Mouse (Mus musculus) urinary bladder, adult 2 months (tissue): Measurements from ENCODE around the gene Mob3b. TPM values are rescaled to one million over a fixed set of nuclear protein-coding genes. Genes with fewer than 3 reads are reported as not detected.

Source experiments
- DNase-seq: peaks from one replicate; pipeline ENCODE4 v3.0.0; 2022; ENCODE audit warnings: low spot score
- polyA plus RNA-seq: library from polyadenylated mRNA; depleted of rRNA; stranded (reverse); fragments of >200 nt; gene quantifications from 2 replicates; pipeline ENCODE4 v1.2.3, GENCODE M21; 2012

Mob3b gene
- polyA plus RNA-seq, 1 experiment, result 4.1 TPM

DNA sequence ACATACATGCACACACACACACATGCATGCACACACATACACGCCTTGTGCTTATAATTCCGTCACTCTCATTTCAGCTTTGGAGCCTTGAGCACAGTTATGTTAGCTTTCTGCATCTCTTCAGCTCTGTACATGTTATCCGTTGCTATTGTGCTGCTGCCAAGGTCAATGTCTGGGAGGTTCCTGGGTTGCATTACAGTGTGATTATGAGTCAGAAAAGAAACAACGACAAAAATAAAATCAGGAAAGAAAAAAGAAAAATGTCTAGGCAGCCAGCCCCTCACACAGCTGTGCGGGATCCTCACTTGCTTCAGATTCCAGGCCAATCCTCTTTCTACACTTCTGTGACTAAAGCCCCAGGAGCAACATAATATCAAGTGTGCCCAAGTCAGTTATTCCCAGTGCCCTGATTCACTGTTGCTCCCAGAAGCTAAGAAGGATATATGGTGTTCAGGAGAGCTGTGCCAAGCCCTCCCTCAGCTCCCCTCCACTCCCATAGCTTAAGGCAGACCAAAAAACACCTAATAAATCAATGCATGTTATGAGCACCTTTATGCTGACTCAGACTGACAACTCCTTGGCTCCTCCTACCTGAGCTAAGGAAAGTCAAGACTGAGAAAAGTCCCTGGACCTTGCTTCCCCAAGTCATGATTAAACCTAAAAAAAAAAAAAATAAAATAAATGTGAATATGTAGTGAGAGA, 152.1 kb downstream of the Mob3b start:
- no peak for DNase-seq

DNA sequence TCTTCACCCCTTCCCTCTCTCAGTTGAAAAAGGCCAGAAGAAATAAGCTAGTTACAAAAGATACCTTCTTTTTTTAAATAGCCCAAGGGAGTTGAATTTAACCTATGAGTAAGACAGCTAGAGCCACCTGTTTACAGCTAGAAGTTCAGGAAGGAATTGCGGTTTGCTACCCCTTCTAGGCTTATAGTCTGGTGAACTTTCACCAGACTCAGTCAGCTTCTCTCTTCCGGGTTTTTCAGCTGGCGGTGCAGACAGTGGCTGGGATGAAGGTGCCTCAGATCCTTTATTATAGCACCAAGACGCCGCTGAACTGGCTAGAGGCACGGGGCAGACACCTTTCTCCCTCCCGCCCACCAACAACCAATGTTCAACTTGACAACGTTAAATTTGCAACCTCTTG, 152.8 kb downstream of the Mob3b start:
- DNase-seq, result no peak

GRCm38 (mm10) chr4:35003550-35004326, 153.5 kb downstream of the Mob3b start:
- DNase-seq, result no peak

DNA sequence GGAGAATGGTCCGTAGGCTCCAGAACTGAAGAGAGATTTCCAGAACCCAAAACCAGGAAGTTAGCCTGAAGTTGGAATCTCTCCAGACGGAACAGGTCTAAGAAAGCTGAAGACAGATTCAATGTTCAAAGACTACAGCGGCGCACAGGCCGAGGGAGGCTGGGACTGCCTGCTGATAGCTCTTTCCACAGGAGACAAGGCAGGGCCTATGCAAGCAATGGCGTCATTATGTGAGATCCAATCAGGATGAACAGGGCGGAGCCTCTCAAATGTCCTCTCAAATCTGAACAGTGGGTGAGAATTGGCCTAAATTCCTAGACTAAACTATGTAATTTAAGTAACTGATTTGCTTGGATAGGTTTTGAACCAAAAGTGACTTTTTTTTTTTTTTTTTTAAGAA, 160.7 kb downstream of the Mob3b start:
- DNase-seq, result no peak

GRCm38 (mm10) chr4:34993639-34993975, 163.7 kb downstream of the Mob3b start:
- DNase-seq, result no peak

DNA sequence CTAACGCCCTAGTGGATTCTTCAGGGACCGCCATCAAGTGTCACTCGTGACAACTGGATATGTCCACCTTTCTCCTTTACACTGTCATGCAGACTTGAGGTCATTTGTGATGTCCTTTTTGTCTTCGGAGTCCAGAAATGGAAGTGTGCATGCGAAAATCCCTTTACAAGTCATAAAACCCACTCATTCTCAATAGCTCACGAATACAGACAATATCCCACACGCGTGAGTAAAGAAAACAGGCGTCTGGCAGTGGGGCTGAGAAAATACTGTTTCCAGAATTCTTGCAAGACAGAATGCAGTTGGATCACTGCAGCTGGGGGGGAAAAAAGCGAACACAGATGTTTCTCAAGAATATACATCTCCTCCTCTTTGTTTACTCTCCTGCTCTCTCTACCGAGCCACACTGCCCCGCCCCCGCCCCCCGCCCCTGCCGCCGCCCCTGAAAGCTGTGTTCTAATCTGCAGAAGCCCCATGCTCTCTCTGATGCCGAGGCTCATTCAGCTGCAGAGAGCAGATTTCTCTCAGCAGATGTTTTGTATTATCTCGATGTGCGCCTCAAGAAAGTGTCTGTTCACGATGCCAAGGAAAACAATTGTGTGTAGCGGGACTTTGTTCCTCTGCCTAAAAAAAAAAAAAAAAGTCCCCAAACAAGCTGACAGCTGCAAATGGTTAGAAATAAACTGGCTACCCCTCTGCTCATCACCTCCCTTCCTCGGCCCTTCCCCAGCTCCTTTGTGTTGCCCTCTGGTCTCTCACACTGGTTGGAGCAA, 164.2 kb downstream of the Mob3b start:
- DNase-seq, result no peak

GRCm38 (mm10) chr4:34991891-34992865, 165.1 kb downstream of the Mob3b start:
- DNase-seq, result no peak

GRCm38 (mm10) chr4:34991116-34991515, 166.2 kb downstream of the Mob3b start:
- no peak for DNase-seq

DNA sequence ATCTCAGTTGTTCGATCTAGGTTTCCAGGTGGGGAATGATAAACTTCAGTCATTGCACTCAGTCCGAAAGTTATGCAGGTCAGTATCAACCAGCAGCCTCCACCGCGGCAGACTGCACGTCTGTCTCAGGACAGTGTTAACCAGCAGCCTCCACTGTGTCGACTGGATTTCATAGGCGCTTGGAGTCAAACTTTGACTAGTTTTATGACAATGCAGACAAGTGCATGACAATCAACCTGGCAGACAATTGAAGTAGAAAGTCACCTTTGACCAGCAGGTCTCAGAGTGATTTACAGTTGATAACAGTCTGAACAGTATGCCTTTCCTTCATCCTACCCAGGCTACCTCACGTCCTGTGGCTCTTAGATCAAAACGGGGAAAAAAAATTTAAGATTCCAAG, 166.6 kb downstream of the Mob3b start:
- no peak for DNase-seq

DNA sequence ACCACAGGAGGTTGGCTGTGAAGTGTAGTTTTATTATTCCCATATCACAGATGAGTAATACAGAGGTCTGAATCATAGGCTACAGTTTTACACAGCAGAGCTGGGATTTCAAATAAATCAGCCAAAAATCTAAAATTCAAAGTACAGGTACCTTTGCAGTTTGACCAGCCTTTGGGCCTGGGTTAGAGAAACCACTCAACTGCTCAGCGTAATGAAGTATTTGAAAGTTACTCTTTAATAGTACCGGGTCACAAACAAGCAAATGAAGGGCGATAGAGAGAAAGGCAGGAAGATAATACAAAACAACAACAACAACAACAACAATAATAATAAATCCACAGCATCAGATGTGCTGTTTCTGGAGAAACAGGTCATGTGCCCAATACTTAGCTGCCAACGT, 169.7 kb downstream of the Mob3b start:
- no peak for DNase-seq

DNA sequence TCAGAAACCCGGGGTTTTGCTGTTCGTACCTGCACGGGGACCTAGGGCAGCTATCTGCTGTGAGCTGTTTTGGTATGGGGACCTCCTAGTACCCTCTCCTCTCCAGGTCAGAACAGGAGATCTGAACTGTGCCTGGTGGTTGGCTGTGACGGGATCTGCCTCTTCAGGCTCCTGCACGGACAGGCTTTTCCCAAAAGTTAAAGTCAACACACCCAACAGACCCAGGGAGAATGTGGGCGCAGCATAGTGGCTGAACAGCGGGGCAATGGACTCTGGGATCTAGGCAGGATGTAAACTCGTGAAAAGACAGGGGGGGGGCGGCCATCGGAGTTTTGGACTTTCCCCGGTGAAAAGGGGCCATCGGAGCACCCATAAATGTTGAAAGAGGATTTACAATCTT, 170.2 kb downstream of the Mob3b start:
- DNase-seq, result no peak

DNA sequence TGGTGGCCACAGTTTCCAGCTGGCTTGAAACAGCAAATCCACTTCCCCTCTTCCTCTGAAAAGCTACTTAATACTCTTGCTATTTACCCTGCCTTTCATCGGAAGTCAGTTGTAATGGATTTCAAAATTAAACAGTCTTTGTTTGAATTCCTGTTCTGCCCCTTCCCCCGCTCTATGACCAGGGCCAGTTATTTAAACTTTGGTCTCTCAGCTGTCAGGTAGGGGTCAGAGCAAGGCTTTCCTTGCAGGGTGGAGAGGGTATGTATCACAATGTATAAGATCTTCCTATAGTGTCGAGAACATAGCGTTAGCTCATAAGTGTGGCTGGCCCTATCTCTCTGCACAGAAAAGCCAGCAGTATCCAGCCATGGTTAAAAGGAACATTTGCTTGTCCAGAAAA, 170.6 kb downstream of the Mob3b start:
- no peak for DNase-seq

- no peak for DNase-seq
Measured at GRCm38 (mm10) chr4:34984377-34984776, 172.9 kb downstream of the Mob3b start.

GRCm38 (mm10) chr4:34983511-34983910, 173.8 kb downstream of the Mob3b start:
- no peak for DNase-seq

GRCm38 (mm10) chr4:34981301-34982172, 175.7 kb downstream of the Mob3b start:
- DNase-seq, result no peak

GRCm38 (mm10) chr4:34980461-34981039, 176.7 kb downstream of the Mob3b start:
- no peak for DNase-seq

GRCm38 (mm10) chr4:34976916-34977702, 180.2 kb downstream of the Mob3b start:
- DNase-seq, result no peak

DNA sequence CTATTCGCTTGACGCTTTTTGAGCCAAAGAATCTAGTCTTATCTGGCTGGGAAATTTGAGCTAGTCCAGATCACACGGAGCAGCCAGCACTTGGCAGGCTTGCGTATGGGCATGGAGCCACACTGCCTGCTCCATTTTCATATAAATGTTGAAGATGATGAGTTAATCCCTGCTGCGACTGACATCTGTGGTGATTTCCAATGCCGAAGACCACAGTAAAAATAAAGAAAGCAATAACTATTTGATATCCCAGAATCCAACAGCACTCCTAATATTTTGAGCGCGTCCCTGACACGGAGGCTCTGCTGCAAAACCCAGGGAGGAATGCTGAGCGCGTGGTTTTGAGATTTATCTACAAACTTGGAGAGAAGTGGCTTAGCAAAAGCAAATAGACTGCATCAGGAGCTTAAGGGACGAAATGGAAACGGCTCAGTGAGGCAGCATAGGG, 180.9 kb downstream of the Mob3b start:
- no peak for DNase-seq

GRCm38 (mm10) chr4:34974795-34975194, 182.5 kb downstream of the Mob3b start:
- DNase-seq, result no peak
